ENCODE assay signal across 12 mouse cellular contexts in genomic region chr5:112317328-112317727, GRCm38 (mm10). TPM values are rescaled to one million over a fixed set of nuclear protein-coding genes. Genes with fewer than 3 reads are reported as not detected.
DNase-seq lines count a peak whose midpoint lies in the region; ATAC-seq and TF ChIP-seq lines count a peak whose summit lies in the region.
"Had no signal": no experiment of that assay in that cellular context is flagged by ENCODE, and none has a peak within 500 bp of the region (broad histone marks: within the 10 kb centered on the region; RNA-seq: fewer than 3 reads in every experiment).

No protein-coding gene starts in this region.

- H3K4me3 ChIP-seq in liver, embryonic 16.5 days (ENCODE audit: low read depth, low read length), result no peak overlapping the region
- no peak overlapping the region for H3K4me3 ChIP-seq in liver, embryonic 12.5 days
- no peak overlapping the region for H3K4me3 ChIP-seq in heart, embryonic 12.5 days
- no peak overlapping the region for H3K4me3 ChIP-seq in myocyte
- H3K4me3 ChIP-seq in intestine, postnatal 0 days (ENCODE audit: low read depth, low read length), result no peak overlapping the region
- H3K4me3 ChIP-seq: megakaryocyte, embryonic 14.5 days had no signal

- H3K36me3 ChIP-seq in liver, embryonic 16.5 days (ENCODE audit: control insufficient read depth, insufficient read depth), result peaks cover 2% of the 10 kb centered on the region
- H3K36me3 ChIP-seq in liver, embryonic 12.5 days, result peaks cover 42% of the 10 kb centered on the region
- H3K36me3 ChIP-seq in heart, embryonic 12.5 days, result peaks cover 32% of the 10 kb centered on the region
- H3K36me3 ChIP-seq in myocyte (ENCODE audit: control insufficient read depth, insufficient read depth), result peaks cover 19% of the 10 kb centered on the region
- H3K36me3 ChIP-seq in intestine, postnatal 0 days (ENCODE audit: control insufficient read depth, insufficient read depth), result peaks cover 35% of the 10 kb centered on the region

- DNase-seq in kidney, postnatal 25 days, result peak; percentile 59 to 83
- no peak for DNase-seq in cerebellum, postnatal 14 days
- DNase-seq: cerebellum, adult 8-10 months; thymus, adult 18-20 months had no signal

- peaks cover 4% of the 10 kb centered on the region; the same call in 1 of the 2 replicates for H3K4me1 ChIP-seq in liver, embryonic 16.5 days (ENCODE audit: control insufficient read depth, low read depth, low read length)
- H3K4me1 ChIP-seq in liver, embryonic 12.5 days, result peaks cover 28% of the 10 kb centered on the region
- peaks cover 13% of the 10 kb centered on the region for H3K4me1 ChIP-seq in heart, embryonic 12.5 days (replicated peaks)
- peaks cover 3% of the 10 kb centered on the region; the same call in 1 of the 2 replicates for H3K4me1 ChIP-seq in intestine, postnatal 0 days (replicated peaks; ENCODE audit: control insufficient read depth, insufficient read depth, low read length)

- no peak overlapping the region for H3K9ac ChIP-seq in liver, embryonic 16.5 days (ENCODE audit: low read depth, low read length)
- H3K9ac ChIP-seq in liver, embryonic 12.5 days, result no peak overlapping the region
- no peak overlapping the region for H3K9ac ChIP-seq in heart, embryonic 12.5 days
- H3K9ac ChIP-seq in intestine, postnatal 0 days (ENCODE audit: low read depth, low read length), result no peak overlapping the region

- no peak overlapping the region for H3ac ChIP-seq in myocyte (ENCODE audit: control insufficient read depth, insufficient read length)

- H3K27ac ChIP-seq in liver, embryonic 16.5 days (ENCODE audit: low read length), result no peak overlapping the region
- no peak overlapping the region for H3K27ac ChIP-seq in liver, embryonic 12.5 days
- H3K27ac ChIP-seq in heart, embryonic 12.5 days (ENCODE audit: poor library complexity, severe bottlenecking), result no peak overlapping the region
- H3K27ac ChIP-seq in intestine, postnatal 0 days (ENCODE audit: low read depth, low read length), result no peak overlapping the region

- no peak for TF ChIP-seq POLR2A in myocyte (IDR thresholded peaks at IDR 0.05; ENCODE audit: insufficient read length, low read depth)

- 34% methylated on average over 5 of the region's 5 CpGs for WGBS in liver, embryonic 16.5 days (ENCODE audit: insufficient replicate concordance)
- 41% methylated on average over 5 of the region's 5 CpGs for WGBS in liver, embryonic 12.5 days (ENCODE audit: insufficient replicate concordance)
- 33% methylated on average over 5 of the region's 5 CpGs for WGBS in heart, embryonic 12.5 days
- 14% methylated on average over 5 of the region's 5 CpGs for WGBS in intestine, postnatal 0 days

- ATAC-seq in liver, embryonic 16.5 days (ENCODE audit: low read depth), result peak; percentile 31; the same call in 1 of the 2 replicates
- no peak for ATAC-seq in liver, embryonic 12.5 days
- peak; percentile 49 for ATAC-seq in heart, embryonic 12.5 days (ENCODE audit: insufficient number of reproducible peaks, low FRiP score)
- no peak for ATAC-seq in frontal cortex, adult (ENCODE audit: low TSS enrichment)
- ATAC-seq in intestine, postnatal 0 days, result no peak

- TF ChIP-seq CTCF in intestine, postnatal 0 days (IDR thresholded peaks at IDR 0.05; ENCODE audit: low read depth), result no peak

- no peaks in the 10 kb centered on the region for H3K79me2 ChIP-seq in myocyte (ENCODE audit: control insufficient read depth, insufficient read depth)

- H3K27me3 ChIP-seq in liver, embryonic 16.5 days (ENCODE audit: control insufficient read depth, insufficient read depth, low read depth, low read length), result no peaks in the 10 kb centered on the region
- no peaks in the 10 kb centered on the region for H3K27me3 ChIP-seq in liver, embryonic 12.5 days (replicated peaks)
- no peaks in the 10 kb centered on the region for H3K27me3 ChIP-seq in heart, embryonic 12.5 days (replicated peaks)
- H3K27me3 ChIP-seq in myocyte (ENCODE audit: control insufficient read depth, insufficient read depth, insufficient read length), result no peaks in the 10 kb centered on the region
- no peaks in the 10 kb centered on the region for H3K27me3 ChIP-seq in intestine, postnatal 0 days (replicated peaks; ENCODE audit: control insufficient read depth, insufficient read depth, low read length)
- H3K27me3 ChIP-seq: megakaryocyte, embryonic 14.5 days had no signal

- no peaks in the 10 kb centered on the region for H3K9me3 ChIP-seq in liver, embryonic 16.5 days (replicated peaks; ENCODE audit: control insufficient read depth, low read length)
- no peaks in the 10 kb centered on the region for H3K9me3 ChIP-seq in liver, embryonic 12.5 days (replicated peaks)
- H3K9me3 ChIP-seq in heart, embryonic 12.5 days (replicated peaks), result no peaks in the 10 kb centered on the region; the same call in 1 of the 2 replicates
- H3K9me3 ChIP-seq in intestine, postnatal 0 days (ENCODE audit: control insufficient read depth), result no peaks in the 10 kb centered on the region
- H3K9me3 ChIP-seq: megakaryocyte, embryonic 14.5 days had no signal

- H3K4me2 ChIP-seq in liver, embryonic 16.5 days (ENCODE audit: low read depth, low read length), result no peak overlapping the region
- no peak overlapping the region for H3K4me2 ChIP-seq in liver, embryonic 12.5 days
- H3K4me2 ChIP-seq in heart, embryonic 12.5 days, result no peak overlapping the region
- no peak overlapping the region for H3K4me2 ChIP-seq in myocyte (ENCODE audit: low read depth)
- no peak overlapping the region for H3K4me2 ChIP-seq in intestine, postnatal 0 days (replicated peaks; ENCODE audit: low read depth)

TF ChIP-seq in myocyte, 11 proteins besides CTCF, POLR2A, EP300 and RAD21:
- TF ChIP-seq MAX (IDR thresholded peaks at IDR 0.05; ENCODE audit: low read depth) (no peak), CEBPB (IDR thresholded peaks at IDR 0.05; ENCODE audit: insufficient read depth, poor library complexity, severe bottlenecking) (no peak), TCF12 (IDR thresholded peaks at IDR 0.05; ENCODE audit: insufficient read depth, poor library complexity, severe bottlenecking) (no peak), SRF (IDR thresholded peaks at IDR 0.05; ENCODE audit: control insufficient read depth, insufficient read length, low read depth) (no peak), POLR2AphosphoS2 (IDR thresholded peaks at IDR 0.05; ENCODE audit: insufficient read length, low read depth) (peak; percentile 53), USF1 (IDR thresholded peaks at IDR 0.05; ENCODE audit: low read depth) (no peak), MYOG (IDR thresholded peaks at IDR 0.05; ENCODE audit: control insufficient read depth in 1 of 3, insufficient read depth in 1 of 3, insufficient read length in 2 of 3, low read depth in 2 of 3) (no peak), TCF3 (IDR thresholded peaks at IDR 0.05; ENCODE audit: insufficient read length, low read depth) (no peak), E2F4 (IDR thresholded peaks at IDR 0.05; ENCODE audit: insufficient read depth) (no peak)

RNA-seq across cellular contexts. Expression of gene Tfip11, which starts 8.8 kb away (rescaled TPM):
- 11.8 and 12.6 TPM in 2 replicates for polyA plus RNA-seq in liver, embryonic 16.5 days (2015; fragmentation: Nextera tagmentation; extraction: Ambion mirVana)
- polyA plus RNA-seq in liver, embryonic 12.5 days (2016; fragmentation: Nextera tagmentation; extraction: Ambion mirVana), result 19.7 and 20.7 TPM in 2 replicates
- polyA plus RNA-seq in heart, embryonic 12.5 days (2016; fragmentation: Nextera tagmentation; extraction: Ambion mirVana), result 21.6 and 22.3 TPM in 2 replicates
- polyA plus RNA-seq in myocyte (2012; fragmentation: generic; extraction: Trizol), result 31.7 TPM
- 13.6 and 14.3 TPM in 2 replicates for polyA plus RNA-seq in intestine, postnatal 0 days (2015; fragmentation: Nextera tagmentation; extraction: Ambion mirVana)

RNA-seq across cellular contexts. Expression of gene Srrd, which starts 25.5 kb away (rescaled TPM):
- 12.6 and 12.9 TPM in 2 replicates for polyA plus RNA-seq in liver, embryonic 16.5 days (2015; fragmentation: Nextera tagmentation; extraction: Ambion mirVana)
- 23.1 and 26.1 TPM in 2 replicates for polyA plus RNA-seq in liver, embryonic 12.5 days (2016; fragmentation: Nextera tagmentation; extraction: Ambion mirVana)
- polyA plus RNA-seq in heart, embryonic 12.5 days (2016; fragmentation: Nextera tagmentation; extraction: Ambion mirVana), result 23.8 and 25.2 TPM in 2 replicates
- 19.0 TPM for polyA plus RNA-seq in myocyte (2012; fragmentation: generic; extraction: Trizol)
- 15.4 and 19.0 TPM in 2 replicates for polyA plus RNA-seq in intestine, postnatal 0 days (2015; fragmentation: Nextera tagmentation; extraction: Ambion mirVana)

RNA-seq across cellular contexts. Expression of gene Hps4, which starts 25.6 kb away (rescaled TPM):
- polyA plus RNA-seq in liver, embryonic 16.5 days (2015; fragmentation: Nextera tagmentation; extraction: Ambion mirVana), result 10.9 and 11.8 TPM in 2 replicates
- 17.2 and 18.7 TPM in 2 replicates for polyA plus RNA-seq in liver, embryonic 12.5 days (2016; fragmentation: Nextera tagmentation; extraction: Ambion mirVana)
- 19.0 and 20.2 TPM in 2 replicates for polyA plus RNA-seq in heart, embryonic 12.5 days (2016; fragmentation: Nextera tagmentation; extraction: Ambion mirVana)
- polyA plus RNA-seq in myocyte (2012; fragmentation: generic; extraction: Trizol), result 19.1 TPM
- 28.8 and 37.3 TPM in 2 replicates for polyA plus RNA-seq in intestine, postnatal 0 days (2015; fragmentation: Nextera tagmentation; extraction: Ambion mirVana)

RNA-seq across cellular contexts. Expression of gene Gm6583, which starts 38.5 kb away (rescaled TPM):
- polyA plus RNA-seq in liver, embryonic 16.5 days (2015; fragmentation: Nextera tagmentation; extraction: Ambion mirVana), result 0.04 and 0.13 TPM in 2 replicates
- polyA plus RNA-seq in liver, embryonic 12.5 days (2016; fragmentation: Nextera tagmentation; extraction: Ambion mirVana), result 0.35 and 0.41 TPM in 2 replicates
- polyA plus RNA-seq in heart, embryonic 12.5 days (2016; fragmentation: Nextera tagmentation; extraction: Ambion mirVana), result 0.10 and 0.24 TPM in 2 replicates
- polyA plus RNA-seq in myocyte (2012; fragmentation: generic; extraction: Trizol), result 0.04 TPM
- 0.12 TPM in 1 of 2 replicates, not detected in the other for polyA plus RNA-seq in intestine, postnatal 0 days (2015; fragmentation: Nextera tagmentation; extraction: Ambion mirVana)
- polyA plus RNA-seq: small intestine, adult 2 months had no signal

RNA-seq across cellular contexts. Expression of gene Tpst2, which starts 40.8 kb away (rescaled TPM):
- polyA plus RNA-seq in liver, embryonic 16.5 days (2015; fragmentation: Nextera tagmentation; extraction: Ambion mirVana), result 38.5 and 38.8 TPM in 2 replicates
- 40.5 and 45.1 TPM in 2 replicates for polyA plus RNA-seq in liver, embryonic 12.5 days (2016; fragmentation: Nextera tagmentation; extraction: Ambion mirVana)
- 34.4 and 36.4 TPM in 2 replicates for polyA plus RNA-seq in heart, embryonic 12.5 days (2016; fragmentation: Nextera tagmentation; extraction: Ambion mirVana)
- 94.7 TPM for polyA plus RNA-seq in myocyte (2012; fragmentation: generic; extraction: Trizol)
- polyA plus RNA-seq in intestine, postnatal 0 days (2015; fragmentation: Nextera tagmentation; extraction: Ambion mirVana), result 45.3 and 48.4 TPM in 2 replicates

Comparison
In these comparisons a context has a peak if more than half of its experiments do, and no peak if none do; other contexts are left out.
1. ATAC-seq: peak in liver, embryonic 16.5 days (single experiment) and heart, embryonic 12.5 days (single experiment); none in liver, embryonic 12.5 days (single experiment), frontal cortex, adult (single experiment) and intestine, postnatal 0 days (single experiment).
2. DNase-seq: peak in kidney, postnatal 25 days (2 of 2); none in cerebellum, postnatal 14 days (0 of 2).